Mouse (Mus musculus) erythroblast, embryonic 14.5 days (primary cell): Measurements from ENCODE around the gene Intu. TPM values are rescaled to one million over a fixed set of nuclear protein-coding genes. Genes with fewer than 3 reads are reported as not detected.

Experiments used
- H3K27me3 ChIP-seq: 2 replicates; pipeline ENCODE4 v1.6.1; 2012; ENCODE audit warnings: inconsistent platforms; ENCODE audit not compliant: control insufficient read depth
- H3K36me3 ChIP-seq: 2 replicates; pipeline ENCODE4 v1.6.1; 2012; ENCODE audit warnings: mild to moderate bottlenecking, inconsistent platforms; ENCODE audit not compliant: control insufficient read depth
- H3K4me1 ChIP-seq: 2 replicates; pipeline ENCODE4 v1.6.1; 2012; ENCODE audit warnings: inconsistent platforms; ENCODE audit not compliant: control insufficient read depth
- H3K4me3 ChIP-seq: replicated peaks from 2 replicates; pipeline ENCODE3; 2012; ENCODE audit warnings: moderate library complexity, mild to moderate bottlenecking, inconsistent platforms
- H3K9me3 ChIP-seq: 2 replicates; pipeline ENCODE4 v1.6.1; 2012; ENCODE audit warnings: low read length, inconsistent platforms, mixed read lengths; ENCODE audit not compliant: control insufficient read depth
- GATA1 ChIP-seq: IDR thresholded peaks from 2 replicates; pipeline ENCODE4 v1.6.1; 2012; ENCODE audit warnings: low read length, inconsistent platforms, mixed read lengths
- TAL1 ChIP-seq: IDR thresholded peaks from 3 replicates; pipeline ENCODE4 v1.6.1; 2012; ENCODE audit warnings: low read length, inconsistent platforms, mixed read lengths
- polyA plus RNA-seq: library from polyadenylated mRNA; stranded (reverse); fragments of >175 nt; gene quantifications from 2 replicates; pipeline ENCODE4 v1.2.3, GENCODE M21; 2012

Gene Intu
- polyA plus RNA-seq, 1 experiment, result 0.04 TPM

DNA sequence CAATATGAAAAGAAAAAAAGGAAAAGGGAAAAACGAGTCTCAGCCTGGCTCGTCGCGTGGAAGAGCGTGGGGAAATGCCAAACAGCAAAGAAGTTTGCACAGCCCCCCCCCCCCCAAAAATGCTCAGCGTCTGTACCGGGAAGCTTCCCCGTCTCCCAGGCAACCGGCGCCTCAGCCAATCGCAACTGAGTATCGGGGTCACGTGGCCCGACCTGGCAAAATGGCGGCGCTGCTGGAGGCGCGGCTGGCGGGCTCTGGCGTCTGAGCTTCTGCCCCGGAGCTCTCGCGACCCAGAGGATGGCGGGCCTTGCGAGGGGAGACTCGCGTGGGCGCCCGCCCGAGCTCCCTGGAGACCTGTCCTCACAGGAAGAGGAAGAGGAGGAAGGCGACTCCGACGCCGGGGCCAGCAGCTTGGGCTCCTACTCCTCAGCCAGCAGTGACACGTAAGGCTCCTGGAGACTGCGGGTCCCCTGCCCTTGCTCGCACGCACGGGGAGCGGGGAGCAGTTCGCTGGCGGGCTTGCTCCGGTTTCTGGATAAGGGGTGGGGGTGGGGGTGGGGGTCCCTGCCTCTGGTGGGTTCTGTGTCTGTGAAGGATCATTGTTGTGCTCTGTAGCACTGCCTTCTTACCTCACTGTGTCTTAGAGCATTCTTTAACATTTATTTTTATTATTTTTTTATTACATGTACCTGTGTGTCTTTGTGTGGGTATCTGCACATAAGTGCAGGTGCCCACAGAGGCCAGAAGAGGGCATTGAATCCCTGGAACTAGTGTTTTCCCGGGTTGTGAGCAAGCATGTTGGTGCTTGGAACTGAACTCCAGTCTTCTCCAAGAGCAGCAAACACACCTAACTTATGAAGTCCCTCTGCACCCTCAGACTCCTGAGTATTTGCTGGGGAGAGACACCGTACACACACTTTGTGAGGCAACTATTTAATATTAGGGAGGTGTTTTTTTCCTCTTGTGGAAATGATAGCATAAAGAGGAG is 9.8 kb downstream of the Intu start:
- Histone ChIP-seq H3K9me3 (no peaks in the 10 kb centered on the region), H3K27me3 (peaks cover 2% of the 10 kb centered on the region), H3K36me3 (no peaks in the 10 kb centered on the region), H3K4me3 (peak overlapping the region; percentile 80), H3K4me1 (peaks cover 9% of the 10 kb centered on the region)
- TF ChIP-seq GATA1, result no peak
- TF ChIP-seq TAL1, result no peak

DNA sequence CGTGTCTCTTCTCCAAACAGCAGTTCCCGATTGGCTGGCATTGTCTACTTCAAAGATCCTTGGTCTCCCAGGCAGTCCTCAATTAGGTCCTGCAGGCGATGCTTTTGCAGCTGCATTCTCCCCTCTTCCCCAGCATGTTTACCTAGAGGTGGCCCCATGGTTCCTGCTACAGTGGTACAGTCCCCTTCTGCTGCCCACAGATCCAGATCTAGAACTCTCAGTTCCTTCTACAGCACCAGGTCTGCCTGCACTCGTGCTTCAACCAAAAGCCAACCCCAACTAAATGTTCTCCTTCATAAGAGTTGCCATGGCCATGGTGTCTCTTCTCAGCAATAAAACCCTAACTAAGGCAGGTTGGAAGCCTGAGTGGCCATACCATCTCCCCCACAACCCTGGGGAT is 15.5 kb downstream of the Intu start:
- no peaks in the 10 kb centered on the region for H3K36me3 ChIP-seq
- no peaks in the 10 kb centered on the region for H3K27me3 ChIP-seq
- H3K4me3 ChIP-seq, result no peak overlapping the region
- H3K4me1 ChIP-seq, result no peaks in the 10 kb centered on the region
- peaks cover 4% of the 10 kb centered on the region; the same call in 1 of the 2 replicates for H3K9me3 ChIP-seq
- TF ChIP-seq TAL1 (no peak), GATA1 (no peak)

DNA sequence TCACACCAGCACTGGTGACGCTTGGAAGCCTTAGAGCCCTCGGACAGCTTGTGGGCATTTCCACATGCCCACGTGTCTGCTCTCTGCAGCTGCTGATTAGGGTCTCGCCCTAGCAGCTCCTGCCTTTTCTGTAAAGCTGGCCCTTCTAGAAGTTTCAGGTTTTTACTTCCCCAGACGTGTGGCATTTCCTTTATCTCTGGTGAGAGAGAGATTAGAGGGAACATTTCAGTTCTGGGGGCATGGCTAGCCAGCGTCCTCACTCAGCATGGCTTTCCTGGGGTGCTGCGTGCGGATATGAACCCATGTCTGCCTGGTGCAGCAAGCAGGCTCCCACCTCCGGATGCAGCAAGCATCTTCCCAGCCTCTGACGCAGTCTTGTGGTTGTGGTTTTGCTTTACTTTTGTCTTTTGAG is 121.9 kb downstream of the Intu start:
- Histone ChIP-seq H3K4me3 (no peak overlapping the region), H3K27me3 (no peaks in the 10 kb centered on the region), H3K9me3 (no peaks in the 10 kb centered on the region), H3K36me3 (no peaks in the 10 kb centered on the region), H3K4me1 (peaks cover 4% of the 10 kb centered on the region; the same call in 1 of the 2 replicates)
- TF ChIP-seq TAL1 (no peak), GATA1 (no peak)

DNA sequence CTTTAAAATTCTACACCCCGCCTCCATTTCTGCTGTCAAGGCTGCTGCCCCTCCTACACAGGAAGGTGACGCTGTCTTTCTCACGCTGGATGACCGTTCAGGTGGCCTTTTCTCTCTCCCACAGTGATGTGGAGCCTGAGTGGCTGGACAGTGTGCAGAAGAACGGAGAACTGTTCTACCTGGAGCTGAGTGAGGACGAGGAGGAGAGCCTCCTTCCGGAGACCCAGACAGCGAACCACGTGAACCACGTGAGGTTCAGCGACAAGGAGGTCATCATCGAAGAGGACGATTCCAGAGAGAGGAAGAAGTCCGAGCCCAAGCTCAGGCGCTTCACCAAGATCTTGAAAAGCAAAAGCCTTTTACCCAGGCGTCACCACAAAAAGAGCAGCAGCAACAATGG is 122.5 kb downstream of the Intu start:
- H3K4me1 ChIP-seq, result peaks cover 4% of the 10 kb centered on the region; the same call in 1 of the 2 replicates
- H3K27me3 ChIP-seq, result no peaks in the 10 kb centered on the region
- H3K36me3 ChIP-seq, result no peaks in the 10 kb centered on the region
- H3K9me3 ChIP-seq, result no peaks in the 10 kb centered on the region
- no peak overlapping the region for H3K4me3 ChIP-seq
- TF ChIP-seq TAL1, result no peak
- no peak for TF ChIP-seq GATA1

DNA sequence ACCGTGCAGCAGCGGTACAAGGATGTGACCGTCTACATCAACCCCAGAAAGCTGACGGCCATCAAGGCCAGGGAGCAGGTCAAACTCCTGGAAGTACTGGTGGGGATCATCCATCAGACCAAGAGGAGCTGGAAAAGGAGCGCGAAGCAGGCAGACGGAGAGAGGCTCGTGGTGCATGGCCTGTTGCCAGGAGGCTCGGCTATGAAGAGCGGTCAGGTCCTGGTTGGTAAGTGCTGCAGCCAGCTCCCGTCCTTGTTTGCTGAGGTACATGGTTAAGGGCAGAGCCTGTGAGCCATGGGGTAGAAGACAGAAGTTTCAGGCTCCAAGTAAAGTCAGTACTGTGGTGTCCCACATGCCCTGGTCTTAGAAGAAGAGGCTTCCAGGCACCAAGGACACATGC is 122.9 kb downstream of the Intu start:
- no peak overlapping the region for H3K4me3 ChIP-seq
- no peak for TF ChIP-seq GATA1
- TF ChIP-seq TAL1, result no peak
- no peaks in the 10 kb centered on the region for H3K36me3 ChIP-seq
- peaks cover 4% of the 10 kb centered on the region; the same call in 1 of the 2 replicates for H3K4me1 ChIP-seq
- no peaks in the 10 kb centered on the region for H3K27me3 ChIP-seq
- H3K9me3 ChIP-seq, result no peaks in the 10 kb centered on the region

DNA sequence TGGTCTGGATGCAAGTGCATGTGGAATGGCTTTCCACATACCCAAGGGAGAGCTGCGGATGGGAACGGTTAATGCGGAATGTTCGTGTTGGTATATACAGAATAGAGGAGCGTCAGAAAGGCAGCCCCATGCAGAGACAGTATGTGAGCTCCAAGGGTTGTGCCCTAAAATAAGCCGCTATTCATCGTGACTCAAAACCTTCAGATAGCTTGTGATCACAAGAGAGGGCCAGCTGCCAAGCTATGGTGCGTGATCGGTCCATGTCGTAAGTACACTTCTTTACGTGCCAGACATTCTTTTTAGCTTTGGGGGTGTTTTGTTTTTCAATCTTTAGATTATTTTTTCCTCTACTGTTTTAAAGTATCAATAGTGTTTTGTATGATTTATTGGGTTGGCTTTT is 124.5 kb downstream of the Intu start:
- Histone ChIP-seq H3K36me3 (no peaks in the 10 kb centered on the region), H3K27me3 (no peaks in the 10 kb centered on the region), H3K9me3 (no peaks in the 10 kb centered on the region), H3K4me3 (no peak overlapping the region), H3K4me1 (peaks cover 4% of the 10 kb centered on the region; the same call in 1 of the 2 replicates)
- no peak for TF ChIP-seq GATA1
- TF ChIP-seq TAL1, result no peak

DNA sequence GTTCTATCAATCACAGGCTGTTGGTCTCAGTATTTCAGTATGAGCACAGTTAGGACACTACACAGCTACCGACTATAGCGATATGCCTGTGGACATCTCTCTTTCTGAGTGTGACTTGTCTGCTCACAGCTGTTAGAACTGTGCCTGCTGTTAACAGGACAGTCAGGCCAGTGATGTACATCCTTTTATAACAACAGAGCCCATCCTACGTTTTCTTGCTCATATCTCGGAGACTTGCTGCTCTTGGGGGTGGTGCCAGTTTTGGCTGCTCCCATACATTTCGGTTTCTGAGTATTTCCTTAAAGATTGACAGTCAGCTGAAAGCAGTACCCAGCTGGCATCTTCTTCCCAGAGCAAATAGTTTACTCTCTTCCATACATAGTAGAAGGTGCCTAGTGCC is 125.3 kb downstream of the Intu start:
- no peaks in the 10 kb centered on the region for H3K9me3 ChIP-seq
- no peak overlapping the region for H3K4me3 ChIP-seq
- no peaks in the 10 kb centered on the region for H3K27me3 ChIP-seq
- H3K36me3 ChIP-seq, result no peaks in the 10 kb centered on the region
- peaks cover 4% of the 10 kb centered on the region; the same call in 1 of the 2 replicates for H3K4me1 ChIP-seq
- TF ChIP-seq TAL1 (no peak), GATA1 (no peak)

DNA sequence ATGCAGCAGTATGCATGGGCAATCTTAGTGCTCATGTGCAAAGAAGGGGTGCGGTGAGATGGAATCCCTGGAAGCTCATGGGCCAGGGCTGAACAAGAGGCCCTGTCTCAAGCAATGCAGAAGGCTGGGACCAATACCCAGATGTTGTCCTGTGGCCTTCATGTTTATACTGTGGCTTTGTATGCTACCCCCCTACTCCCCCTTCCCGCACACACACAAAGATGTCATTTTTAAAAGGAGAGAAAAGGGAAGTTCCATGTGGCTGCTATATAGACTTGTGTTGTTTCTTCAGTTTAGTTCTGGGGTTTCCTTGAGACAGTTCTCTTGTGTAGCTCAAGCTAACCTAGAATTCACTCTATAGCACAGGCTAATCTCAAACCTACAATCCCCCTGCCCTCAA is 129.1 kb downstream of the Intu start:
- Histone ChIP-seq H3K27me3 (no peaks in the 10 kb centered on the region), H3K4me1 (no peaks in the 10 kb centered on the region), H3K9me3 (no peaks in the 10 kb centered on the region), H3K36me3 (no peaks in the 10 kb centered on the region; the same call in 1 of the 2 replicates), H3K4me3 (no peak overlapping the region)
- TF ChIP-seq GATA1 (no peak), TAL1 (no peak)

DNA sequence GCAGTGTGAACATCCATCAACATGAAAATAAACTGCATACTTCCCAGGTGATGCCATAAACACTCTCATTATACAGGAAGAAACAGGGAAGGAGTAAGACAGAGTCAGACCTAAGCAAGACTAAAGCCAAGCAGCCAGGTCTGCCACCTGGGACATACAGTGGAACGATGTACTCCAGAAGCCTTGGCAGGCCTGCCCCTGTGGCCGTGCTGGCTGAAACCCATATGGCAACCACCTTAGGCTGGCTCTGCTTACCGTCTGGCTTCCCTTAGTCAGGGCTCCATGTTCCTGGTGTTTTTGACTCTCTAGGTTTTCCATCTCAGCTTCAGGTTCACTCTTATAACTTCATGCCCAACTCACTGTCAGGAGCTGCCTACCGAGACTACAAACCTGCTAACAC is 135.0 kb downstream of the Intu start:
- peaks cover 4% of the 10 kb centered on the region for H3K4me1 ChIP-seq
- no peaks in the 10 kb centered on the region for H3K27me3 ChIP-seq
- TF ChIP-seq TAL1 (no peak), GATA1 (no peak)
- H3K4me3 ChIP-seq, result no peak overlapping the region
- no peaks in the 10 kb centered on the region; the same call in 1 of the 2 replicates for H3K36me3 ChIP-seq
- no peaks in the 10 kb centered on the region for H3K9me3 ChIP-seq
